Mouse (Mus musculus) cerebellum, postnatal 36 days (tissue): ENCODE data around the gene Gm13290.
"Not testable (repeated sequence)": the region's sequence is repeated elsewhere in the genome, so short reads cannot be mapped to it uniquely, and the experiment has no call there.

Experiments
- DNase-seq, 2 experiments: peaks; one replicate each; pipeline ENCODE4 v3.0.0; 2021 to 2022; ENCODE audit warnings: mixed read lengths in 2 of 2

Gene Gm13290

GRCm38 (mm10) chr4:88782335-88782734 lies 8.7 kb downstream of the Gm13290 start:
- DNase-seq = not testable (repeated sequence)

GRCm38 (mm10) chr4:88785409-88785808 lies 11.8 kb downstream of the Gm13290 start, which contains the start of gene Gm13276:
Gm13276 (plus strand) TSS chr4:88785709.
- not testable (repeated sequence) for DNase-seq

DNA sequence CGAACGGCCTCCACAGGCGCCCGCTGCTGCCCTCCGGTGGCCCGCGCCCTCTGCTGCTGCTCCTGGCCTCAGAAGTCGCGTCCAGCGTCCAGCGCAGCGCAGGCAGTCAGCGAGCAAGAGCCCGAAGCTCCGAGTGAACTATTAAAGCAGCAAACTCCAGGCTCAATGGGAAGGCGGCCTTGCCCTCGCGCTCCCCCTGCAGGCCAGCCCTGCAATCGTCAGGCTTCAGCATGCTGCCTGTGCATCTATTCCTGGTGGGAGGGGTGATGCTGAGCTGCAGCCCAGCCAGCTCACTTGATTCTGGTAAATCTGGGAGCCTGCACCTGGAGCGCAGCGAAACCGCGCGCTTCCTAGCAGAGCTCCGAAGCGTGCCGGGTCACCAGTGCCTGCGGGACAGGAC lies 14.8 kb downstream of the Gm13290 start, which contains the start of gene Gm13277:
Gm13277 (plus strand) TSS at position 231 of the 400 bp plus-strand sequence.
- peak; percentile 72 to 75 for DNase-seq

GRCm38 (mm10) chr4:88791250-88791649 lies 17.6 kb downstream of the Gm13290 start, which contains the start of gene Gm13278:
Gm13278 (plus strand) TSS chr4:88791550.
- not testable (repeated sequence) for DNase-seq

- DNase-seq = peak; percentile 50 to 74
Observed at GRCm38 (mm10) chr4:88793936-88794675, 20.5 kb downstream of the Gm13290 start, which contains the start of gene Gm13275. Gm13275 (plus strand) TSS chr4:88794487.

DNA sequence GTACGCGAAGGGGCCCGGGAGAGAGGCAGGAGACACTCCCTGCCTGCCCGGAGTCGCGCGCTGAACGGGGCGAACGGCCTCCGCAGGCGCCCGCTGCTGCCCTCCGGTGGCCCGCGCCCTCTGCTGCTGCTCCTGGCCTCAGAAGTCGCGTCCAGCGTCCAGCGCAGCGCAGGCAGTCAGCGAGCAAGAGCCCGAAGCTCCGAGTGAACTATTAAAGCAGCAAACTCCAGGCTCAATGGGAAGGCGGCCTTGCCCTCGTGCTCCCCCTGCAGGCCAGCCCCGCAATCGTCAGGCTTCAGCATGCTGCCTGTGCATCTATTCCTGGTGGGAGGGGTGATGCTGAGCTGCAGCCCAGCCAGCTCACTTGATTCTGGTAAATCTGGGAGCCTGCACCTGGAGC lies 23.5 kb downstream of the Gm13290 start, which contains the start of gene Gm13279:
Gm13279 (plus strand) TSS at position 301 of the 400 bp plus-strand sequence.
- DNase-seq = not testable (repeated sequence)

- DNase-seq = not testable (repeated sequence)
Observed at GRCm38 (mm10) chr4:88799365-88799764, 25.7 kb downstream of the Gm13290 start, which contains the start of gene Gm13285. Gm13285 (plus strand) TSS chr4:88799665.

GRCm38 (mm10) chr4:88802954-88803353 lies 29.3 kb downstream of the Gm13290 start, which contains the start of gene Gm13287:
Gm13287 (plus strand) TSS chr4:88803254.
- not testable (repeated sequence) for DNase-seq

- DNase-seq = not testable (repeated sequence)
Observed at GRCm38 (mm10) chr4:88805231-88805630, 31.6 kb downstream of the Gm13290 start, which contains the start of gene Gm13288. Gm13288 (plus strand) TSS chr4:88805531.

GRCm38 (mm10) chr4:88805761-88806160 lies 32.1 kb downstream of the Gm13290 start:
- not testable (repeated sequence) for DNase-seq

DNA sequence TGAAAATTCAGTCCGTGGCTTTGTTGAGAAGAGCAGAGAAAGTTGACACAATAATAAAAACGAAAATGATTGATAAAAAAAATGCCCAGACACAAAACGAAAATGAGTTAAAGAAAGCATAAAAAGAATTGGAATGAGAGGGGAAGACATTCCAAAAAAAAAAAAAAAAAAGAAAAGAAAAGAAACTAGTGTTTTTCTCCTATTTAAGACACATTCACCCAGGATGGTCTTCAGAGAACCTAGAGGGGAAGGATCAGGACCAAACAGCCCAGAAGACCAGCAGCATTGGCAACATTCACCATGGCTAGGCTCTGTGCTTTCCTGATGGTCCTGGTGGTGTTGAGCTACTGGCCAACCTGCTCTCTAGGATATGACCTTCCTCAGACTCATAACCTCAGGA lies 42.3 kb downstream of the Gm13290 start, which contains the start of gene Ifna7:
Ifna7 (plus strand) TSS at position 301 of the 400 bp plus-strand sequence.
- no peak for DNase-seq

DNA sequence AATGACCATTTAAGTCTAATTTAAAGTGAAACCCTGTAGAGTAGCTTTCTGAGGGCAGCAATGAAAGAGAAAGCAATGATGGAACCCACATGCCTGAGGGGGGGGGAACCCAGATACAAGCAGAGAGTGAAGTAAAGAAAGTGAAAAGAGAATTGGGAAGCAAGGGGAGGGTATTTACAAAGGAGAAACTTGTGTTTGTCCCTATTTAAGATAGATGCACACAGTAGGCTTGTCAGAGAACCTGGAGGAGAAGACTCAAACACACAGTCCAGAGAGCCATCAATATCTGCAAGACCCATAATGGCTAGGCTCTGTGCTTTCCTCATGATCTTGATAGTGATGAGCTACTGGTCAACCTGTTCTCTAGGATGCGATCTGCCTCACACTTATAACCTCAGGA lies 46.0 kb downstream of the Gm13290 start, which contains the start of gene Ifna11:
Ifna11 (plus strand) TSS at position 301 of the 400 bp plus-strand sequence.
- DNase-seq = no peak

DNA sequence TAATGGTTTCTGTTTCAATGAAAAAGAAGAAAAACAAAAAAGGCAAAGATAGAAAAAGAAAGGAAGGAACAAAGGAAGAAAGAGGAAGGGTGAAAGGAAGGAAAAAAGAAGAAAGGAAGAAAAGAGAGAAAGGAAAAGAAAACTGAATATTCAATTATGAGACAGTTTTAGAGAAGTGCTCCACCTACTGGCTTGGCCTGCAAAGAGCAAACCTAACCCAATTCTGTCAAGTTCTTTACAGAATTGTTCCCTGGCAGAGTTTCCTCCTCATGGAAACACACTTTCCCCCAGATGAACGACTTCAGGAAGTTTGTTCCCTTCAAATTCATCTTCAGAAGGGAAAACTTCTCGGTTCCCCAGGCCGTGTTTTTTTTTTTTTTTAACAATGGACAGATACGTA lies 49.4 kb downstream of the Gm13290 start:
- DNase-seq = no peak
